Mouse (Mus musculus): ENCODE results near the gene Foxf1. TPM values are rescaled to one million over a fixed set of nuclear protein-coding genes. Genes with fewer than 3 reads are reported as not detected.

The Foxf1 gene
- polyA plus RNA-seq (2014; fragmentation: Illumina TruSeq; extraction: RNeasy Lipid Tissue Mini Kit (QIAGEN cat#74804); ENCODE audit: low read depth, low replicate concordance), result 1.2 TPM

DNA sequence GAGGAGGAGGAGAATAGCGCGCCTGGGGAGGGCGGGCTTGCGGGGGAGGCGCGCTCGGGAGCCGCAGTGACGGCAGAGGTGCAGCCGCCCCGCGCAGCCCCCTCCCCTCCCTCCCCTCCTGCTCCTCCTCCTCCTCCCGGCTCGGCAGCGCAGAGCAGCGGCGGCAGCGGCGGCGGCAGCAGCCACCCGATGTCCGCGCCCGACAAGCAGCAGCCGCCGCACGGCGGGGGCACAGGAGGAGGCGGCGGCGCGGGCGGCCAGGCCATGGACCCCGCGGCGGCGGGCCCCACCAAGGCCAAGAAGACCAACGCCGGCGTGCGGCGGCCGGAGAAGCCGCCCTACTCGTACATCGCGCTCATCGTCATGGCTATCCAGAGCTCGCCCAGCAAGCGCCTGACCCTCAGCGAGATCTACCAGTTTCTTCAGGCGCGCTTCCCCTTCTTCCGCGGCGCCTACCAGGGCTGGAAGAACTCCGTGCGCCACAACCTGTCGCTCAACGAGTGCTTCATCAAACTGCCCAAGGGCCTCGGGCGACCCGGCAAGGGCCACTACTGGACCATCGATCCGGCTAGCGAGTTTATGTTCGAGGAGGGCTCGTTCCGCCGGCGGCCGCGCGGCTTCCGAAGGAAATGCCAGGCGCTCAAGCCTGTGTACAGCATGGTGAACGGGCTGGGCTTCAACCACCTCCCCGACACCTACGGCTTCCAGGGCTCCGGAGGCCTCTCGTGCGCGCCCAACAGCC, at the start of gene Foxf1:
Gene Foxf1 (plus strand): TSS at position 177 of the 742 bp plus-strand sequence.

DNA sequence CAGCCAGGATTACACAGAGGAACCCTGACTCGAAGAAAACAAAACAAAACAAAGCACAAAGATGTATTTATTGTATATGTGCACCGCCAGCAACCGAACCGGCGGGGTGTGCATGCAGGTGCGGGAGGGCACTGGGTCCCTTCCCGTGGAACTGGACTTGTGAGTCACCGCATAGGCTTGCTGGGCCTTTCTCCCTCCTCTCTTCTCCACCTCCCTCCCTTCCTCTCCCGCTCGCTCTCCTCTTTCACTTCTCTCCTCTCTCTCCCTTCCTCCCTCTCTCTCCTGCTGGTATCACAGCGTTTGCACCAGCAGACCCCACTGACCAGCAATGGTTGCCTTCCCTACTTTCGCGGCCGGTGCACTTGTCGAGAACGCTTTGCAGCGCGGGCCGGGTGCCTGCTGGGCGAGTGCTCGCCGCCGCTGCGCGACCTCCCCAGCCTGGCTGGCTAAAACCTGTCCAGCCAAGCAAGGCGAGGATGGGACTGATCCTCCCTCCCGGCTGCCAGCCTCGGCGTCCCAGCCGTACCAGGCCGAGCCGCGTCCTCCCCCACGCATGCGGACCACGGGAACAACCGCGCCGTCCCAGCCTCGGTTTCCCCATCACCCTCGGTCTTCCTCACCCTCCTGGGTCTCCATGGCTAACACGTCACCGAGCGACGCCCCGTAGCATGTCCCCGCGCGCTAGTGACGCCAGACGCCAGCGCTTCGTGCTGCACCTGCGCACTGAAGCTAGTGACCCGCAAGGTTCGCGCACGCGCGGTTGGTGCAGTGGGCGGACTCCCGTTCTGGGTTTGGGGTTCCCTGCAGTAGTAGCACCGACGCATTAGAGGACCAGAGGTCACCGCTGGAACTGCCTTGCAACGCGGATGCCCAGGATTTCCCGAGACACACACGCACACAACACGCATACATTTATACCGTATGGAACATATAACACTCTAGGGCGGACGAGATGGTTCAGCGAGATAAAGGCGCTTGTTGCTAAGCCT, 23.8 kb downstream of the Foxf1 start, which contains the start of gene Mthfsd:
Gene Mthfsd (minus strand): TSS at position 725 of the 989 bp plus-strand sequence.

DNA sequence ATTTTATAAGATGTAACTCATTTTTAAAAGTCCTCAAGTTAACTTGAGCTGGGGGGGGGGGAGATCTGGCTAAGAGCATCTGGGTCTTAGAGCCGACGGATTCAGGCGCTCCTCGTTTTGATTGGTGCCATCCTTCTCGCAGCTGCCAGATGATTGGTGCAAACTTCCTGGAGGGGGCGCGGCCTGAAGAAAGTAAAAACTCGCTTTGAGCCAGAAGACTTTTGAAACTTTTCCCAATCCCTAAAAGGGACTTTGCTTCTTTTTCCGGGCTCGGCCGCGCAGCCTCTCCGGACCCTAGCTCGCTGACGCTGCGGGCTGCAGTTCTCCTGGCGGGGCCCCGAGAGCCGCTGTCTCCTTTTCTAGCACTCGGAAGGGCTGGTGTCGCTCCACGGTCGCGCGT, 31.8 kb downstream of the Foxf1 start, which contains the start of gene Foxc2:
Gene Foxc2 (plus strand): TSS at position 224 of the 400 bp plus-strand sequence.

DNA sequence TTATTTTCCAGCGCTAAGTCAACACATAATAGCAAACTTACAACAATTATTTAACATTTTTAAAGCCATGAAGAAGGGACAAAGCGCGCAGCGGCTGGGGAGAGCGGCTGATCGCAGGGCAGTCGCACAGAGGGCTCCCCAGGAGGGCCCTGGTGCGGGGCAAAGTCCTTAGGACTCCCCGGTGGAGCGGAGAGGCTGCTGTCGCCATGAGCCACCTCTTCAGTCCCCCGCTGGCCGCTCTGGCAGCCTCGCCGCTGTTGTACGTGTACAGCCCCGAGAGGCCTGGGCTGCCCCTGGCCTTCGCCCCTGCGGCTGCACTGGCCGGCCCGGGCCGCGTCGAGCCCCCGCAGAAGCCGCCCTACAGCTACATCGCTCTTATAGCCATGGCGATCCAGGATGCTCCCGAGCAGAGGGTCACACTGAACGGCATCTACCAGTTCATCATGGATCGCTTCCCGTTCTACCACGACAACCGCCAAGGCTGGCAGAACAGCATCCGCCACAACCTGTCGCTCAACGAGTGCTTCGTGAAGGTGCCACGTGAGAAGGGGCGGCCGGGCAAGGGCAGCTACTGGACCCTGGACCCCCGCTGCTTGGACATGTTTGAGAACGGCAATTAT, 43.7 kb downstream of the Foxf1 start, which contains the start of gene Foxl1:
Gene Foxl1 (plus strand): TSS at position 185 of the 620 bp plus-strand sequence.

Other genes starting within 250 kb of the Foxf1 start
- gene Mthfsd, start 24.0 kb downstream of the Foxf1 start, polyA plus RNA-seq (2014; fragmentation: Illumina TruSeq; extraction: RNeasy Lipid Tissue Mini Kit (QIAGEN cat#74804); ENCODE audit: low read depth, low replicate concordance), result 32.3 TPM
- gene Foxc2, start 31.8 kb downstream of the Foxf1 start, polyA plus RNA-seq (2014; fragmentation: Illumina TruSeq; extraction: RNeasy Lipid Tissue Mini Kit (QIAGEN cat#74804); ENCODE audit: low read depth, low replicate concordance), result 0.88 TPM
- not detected for gene Foxl1, start 43.6 kb downstream of the Foxf1 start, polyA plus RNA-seq (2014; fragmentation: Illumina TruSeq; extraction: RNeasy Lipid Tissue Mini Kit (QIAGEN cat#74804); ENCODE audit: low read depth, low replicate concordance)

Measured in adipose tissue, adult 10 weeks (tissue).